Mouse (Mus musculus) cerebellum, postnatal 14 days (tissue): ENCODE data around the gene Vrk1.

Experiments used
- DNase-seq, 2 experiments: peaks; one replicate each; pipeline ENCODE4 v3.0.0; 2021; ENCODE audit warnings: mixed read lengths in 2 of 2

Gene Vrk1

GRCm38 (mm10) chr12:106055799-106056198 is 45.8 kb downstream of the Vrk1 start:
- DNase-seq, result peak; percentile 93 to 94

GRCm38 (mm10) chr12:106059873-106060573 is 50.0 kb downstream of the Vrk1 start:
- DNase-seq, result no peak

- DNase-seq, result no peak
Measured at GRCm38 (mm10) chr12:106070434-106071155, 60.6 kb downstream of the Vrk1 start.

GRCm38 (mm10) chr12:106071575-106072166 is 61.6 kb downstream of the Vrk1 start:
- DNase-seq, result no peak

GRCm38 (mm10) chr12:106074371-106075155 is 64.5 kb downstream of the Vrk1 start:
- no peak for DNase-seq

GRCm38 (mm10) chr12:106076131-106076530 is 66.1 kb downstream of the Vrk1 start:
- DNase-seq, result no peak

GRCm38 (mm10) chr12:106080511-106080910 is 70.5 kb downstream of the Vrk1 start:
- peak in 1 of 2 experiments; percentile 21 for DNase-seq

- peak; percentile 44 to 68 for DNase-seq
Measured at GRCm38 (mm10) chr12:106080945-106081747, 71.1 kb downstream of the Vrk1 start.

GRCm38 (mm10) chr12:106081748-106082140 is 71.7 kb downstream of the Vrk1 start:
- DNase-seq, result no peak

- DNase-seq, result peak in 1 of 2 experiments; percentile 32
Measured at GRCm38 (mm10) chr12:106082191-106082957, 72.3 kb downstream of the Vrk1 start.

GRCm38 (mm10) chr12:106082958-106083381 is 72.9 kb downstream of the Vrk1 start:
- no peak for DNase-seq

- no peak for DNase-seq
Measured at GRCm38 (mm10) chr12:106084126-106084525, 74.1 kb downstream of the Vrk1 start.

GRCm38 (mm10) chr12:106094827-106095226 is 84.8 kb downstream of the Vrk1 start:
- DNase-seq, result no peak

GRCm38 (mm10) chr12:106102003-106102402 is 92.0 kb downstream of the Vrk1 start:
- no peak for DNase-seq

- no peak for DNase-seq
Measured at GRCm38 (mm10) chr12:106102726-106103643, 93.0 kb downstream of the Vrk1 start.

- no peak for DNase-seq
Measured at GRCm38 (mm10) chr12:106107272-106107671, 97.2 kb downstream of the Vrk1 start.

- DNase-seq, result no peak
Measured at GRCm38 (mm10) chr12:106115070-106115891, 105.3 kb downstream of the Vrk1 start.

GRCm38 (mm10) chr12:106115892-106116206 is 105.8 kb downstream of the Vrk1 start:
- DNase-seq, result peak; percentile 80 to 88

GRCm38 (mm10) chr12:106123276-106123675 is 113.2 kb downstream of the Vrk1 start:
- DNase-seq, result peak; percentile 76 to 83
